Mouse (Mus musculus) liver, embryonic 15.5 days (tissue): Measurements from ENCODE around the gene Plcxd1. TPM values are rescaled to one million over a fixed set of nuclear protein-coding genes. Genes with fewer than 3 reads are reported as not detected.
"Not testable (repeated sequence)": the region's sequence is repeated elsewhere in the genome, so short reads cannot be mapped to it uniquely, and the experiment has no call there.

ENCODE experiments used
- ATAC-seq: fragments of 200-750 bp; cut with Nextera tagmentation; 2 replicates; pipeline ENCODE4 v1.8.0; 2017; ENCODE audit warnings: moderate number of reproducible peaks, mild to moderate bottlenecking, moderate library complexity; ENCODE audit not compliant: insufficient read depth
- H3K27ac ChIP-seq: fragments of 300-500 bp; sonication (generic); replicated peaks from 2 replicates; pipeline ENCODE4 v1.5.1; 2015; ENCODE audit warnings: mild to moderate bottlenecking, inconsistent platforms
- H3K27me3 ChIP-seq: fragments of 300-500 bp; sonication (generic); 2 replicates; pipeline ENCODE4 v1.6.1; 2015; ENCODE audit warnings: mild to moderate bottlenecking, inconsistent platforms
- H3K36me3 ChIP-seq: fragments of 300-500 bp; sonication (generic); replicated peaks from 2 replicates; pipeline ENCODE4 v1.6.1; 2015; ENCODE audit warnings: moderate library complexity, mild to moderate bottlenecking, inconsistent platforms
- H3K4me1 ChIP-seq: fragments of 300-500 bp; sonication (generic); replicated peaks from 2 replicates; pipeline ENCODE4 v1.6.1; 2015; ENCODE audit warnings: inconsistent platforms
- H3K4me2 ChIP-seq: fragments of 300-500 bp; sonication (generic); 2 replicates; pipeline ENCODE4 v1.6.1; 2015; ENCODE audit warnings: moderate library complexity, mild to moderate bottlenecking, inconsistent platforms
- H3K4me3 ChIP-seq: fragments of 300-500 bp; sonication (generic); replicated peaks from 2 replicates; pipeline ENCODE4 v1.5.1; 2015; ENCODE audit warnings: mild to moderate bottlenecking, inconsistent platforms
- H3K9ac ChIP-seq: fragments of 300-500 bp; sonication (generic); 2 replicates; pipeline ENCODE4 v1.6.1; 2015; ENCODE audit warnings: moderate library complexity, mild to moderate bottlenecking, inconsistent platforms
- H3K9me3 ChIP-seq: fragments of 300-500 bp; sonication (generic); replicated peaks from 2 replicates; pipeline ENCODE4 v1.6.1; 2016; ENCODE audit warnings: inconsistent platforms
- WGBS: fragments of 180-500 bp; shearing (Covaris S2); methylation state at CpG from one replicate; pipeline ENCODE4 v1.1.7; 2015; ENCODE audit warnings: mixed read lengths; ENCODE audit not compliant: insufficient replicate concordance; 5-methylcytosine and 5-hydroxymethylcytosine counted together
- polyA plus RNA-seq: library from polyadenylated mRNA; unstranded; fragments of >200 nt; fragmentation: Nextera tagmentation; extraction: Ambion mirVana; gene quantifications from 2 replicates; pipeline ENCODE4 v1.2.1, GENCODE M21; 2015

The Plcxd1 gene
- polyA plus RNA-seq, 1 experiment from 2014 or later = 0.62 TPM

GRCm38 (mm10) chr5:110108305-110108628, 8.5 kb downstream of the Plcxd1 start:
- 0% methylated on average over 7 of the region's 7 CpGs for WGBS
- Histone ChIP-seq H3K27me3 (no peaks in the 10 kb centered on the region), H3K4me1 (peaks cover 29% of the 10 kb centered on the region), H3K9ac (no peak overlapping the region), H3K27ac (peak overlapping the region; percentile 95), H3K4me3 (peak overlapping the region; percentile 86), H3K4me2 (peak overlapping the region; percentile 97), H3K36me3 (peaks cover 33% of the 10 kb centered on the region), H3K9me3 (no peaks in the 10 kb centered on the region)
- ATAC-seq = no peak

- Histone ChIP-seq H3K4me2 (peak within 1 kb of the TSS; percentile 81), H3K9ac (peak within 1 kb of the TSS; percentile 60), H3K36me3 (peaks cover 23% of the 10 kb centered on the region), H3K4me3 (peak within 1 kb of the TSS; percentile 67), H3K9me3 (no peaks in the 10 kb centered on the region), H3K27me3 (no peaks in the 10 kb centered on the region), H3K4me1 (peaks cover 29% of the 10 kb centered on the region), H3K27ac (peak within 1 kb of the TSS; percentile 95)
- WGBS = 0% methylated on average over 12 of the region's 12 CpGs
- ATAC-seq = peak; percentile 20
Measured at GRCm38 (mm10) chr5:110109991-110110441, 10.2 kb downstream of the Plcxd1 start, which contains the start of gene Zfp605. Gene Zfp605, plus strand, starts transcription at chr5:110110092.

GRCm38 (mm10) chr5:110122380-110122779, 22.6 kb downstream of the Plcxd1 start:
- not testable (repeated sequence) for H3K4me1 ChIP-seq, ATAC-seq
- WGBS = 69% methylated on average over 3 of the region's 3 CpGs

GRCm38 (mm10) chr5:110135293-110136086, 35.7 kb downstream of the Plcxd1 start, which contains the start of gene Chfr:
Gene Chfr, plus strand, starts transcription at chr5:110135842.
- WGBS = 3% methylated on average over 46 of the region's 46 CpGs
- peak; percentile 100 for ATAC-seq

More at GRCm38 (mm10) chr5:110122380-110122779, 22.6 kb downstream of the Plcxd1 start:
- H3K27ac ChIP-seq, H3K9ac ChIP-seq, H3K4me2 ChIP-seq, H3K27me3 ChIP-seq, H3K4me3 ChIP-seq, H3K9me3 ChIP-seq: not testable (repeated sequence)
- peaks cover 12% of the 10 kb centered on the region for H3K36me3 ChIP-seq

GRCm38 (mm10) chr5:110136087-110136464, 36.3 kb downstream of the Plcxd1 start:
- peak overlapping the region; percentile 92 for H3K27ac ChIP-seq
- H3K4me1 ChIP-seq = peaks cover 30% of the 10 kb centered on the region; the same call in 1 of the 2 replicates
- H3K4me3 ChIP-seq = peak overlapping the region; percentile 84
- 3% methylated on average over 18 of the region's 18 CpGs for WGBS
- H3K9me3 ChIP-seq = no peaks in the 10 kb centered on the region
- H3K4me2 ChIP-seq = peak overlapping the region; percentile 80
- H3K27me3 ChIP-seq = no peaks in the 10 kb centered on the region
- H3K9ac ChIP-seq = peak overlapping the region; percentile 87
- ATAC-seq = no peak
- peaks cover 21% of the 10 kb centered on the region for H3K36me3 ChIP-seq

More at GRCm38 (mm10) chr5:110135293-110136086, 35.7 kb downstream of the Plcxd1 start, which contains the start of gene Chfr:
- Histone ChIP-seq H3K4me3 (peak within 1 kb of the TSS; percentile 84), H3K9me3 (no peaks in the 10 kb centered on the region), H3K4me1 (peaks cover 30% of the 10 kb centered on the region; the same call in 1 of the 2 replicates), H3K36me3 (peaks cover 20% of the 10 kb centered on the region), H3K4me2 (peak within 1 kb of the TSS; percentile 80), H3K27me3 (no peaks in the 10 kb centered on the region), H3K9ac (peak within 1 kb of the TSS; percentile 87), H3K27ac (peak within 1 kb of the TSS; percentile 92)

GRCm38 (mm10) chr5:110137816-110138215, 38.0 kb downstream of the Plcxd1 start:
- 88% methylated on average over 3 of the region's 3 CpGs for WGBS
- H3K36me3 ChIP-seq = peaks cover 30% of the 10 kb centered on the region
- no peak for ATAC-seq

GRCm38 (mm10) chr5:110139325-110139724, 39.6 kb downstream of the Plcxd1 start:
- H3K4me2 ChIP-seq = no peak overlapping the region
- no peak for ATAC-seq
- no peak overlapping the region for H3K4me3 ChIP-seq
- no peaks in the 10 kb centered on the region for H3K9me3 ChIP-seq
- 85% methylated on average over 3 of the region's 3 CpGs for WGBS
- H3K27ac ChIP-seq = no peak overlapping the region
- H3K27me3 ChIP-seq = no peaks in the 10 kb centered on the region
- no peak overlapping the region for H3K9ac ChIP-seq
- H3K36me3 ChIP-seq = peaks cover 40% of the 10 kb centered on the region
- peaks cover 30% of the 10 kb centered on the region; the same call in 1 of the 2 replicates for H3K4me1 ChIP-seq

More at GRCm38 (mm10) chr5:110137816-110138215, 38.0 kb downstream of the Plcxd1 start:
- H3K4me3 ChIP-seq = no peak overlapping the region
- no peak overlapping the region for H3K4me2 ChIP-seq
- no peaks in the 10 kb centered on the region for H3K9me3 ChIP-seq
- H3K9ac ChIP-seq = no peak overlapping the region
- H3K27ac ChIP-seq = no peak overlapping the region
- peaks cover 30% of the 10 kb centered on the region; the same call in 1 of the 2 replicates for H3K4me1 ChIP-seq
- H3K27me3 ChIP-seq = no peaks in the 10 kb centered on the region

GRCm38 (mm10) chr5:110140424-110140823, 40.7 kb downstream of the Plcxd1 start:
- H3K4me2 ChIP-seq = no peak overlapping the region
- H3K9ac ChIP-seq = no peak overlapping the region
- 70% methylated on average over 7 of the region's 7 CpGs for WGBS
- H3K4me3 ChIP-seq = no peak overlapping the region
- H3K9me3 ChIP-seq = no peaks in the 10 kb centered on the region
- ATAC-seq = no peak
- H3K36me3 ChIP-seq = peaks cover 50% of the 10 kb centered on the region
- peaks cover 24% of the 10 kb centered on the region; the same call in 1 of the 2 replicates for H3K4me1 ChIP-seq
- H3K27ac ChIP-seq = no peak overlapping the region
- no peaks in the 10 kb centered on the region for H3K27me3 ChIP-seq

- Histone ChIP-seq H3K9ac (no peak overlapping the region), H3K4me2 (no peak overlapping the region), H3K27me3 (no peaks in the 10 kb centered on the region), H3K4me1 (peaks cover 13% of the 10 kb centered on the region; the same call in 1 of the 2 replicates), H3K36me3 (peaks cover 67% of the 10 kb centered on the region), H3K4me3 (no peak overlapping the region), H3K9me3 (no peaks in the 10 kb centered on the region), H3K27ac (no peak overlapping the region)
- 73% methylated on average over 2 of the region's 2 CpGs for WGBS
- ATAC-seq = no peak
Measured at GRCm38 (mm10) chr5:110142309-110142708, 42.5 kb downstream of the Plcxd1 start.

GRCm38 (mm10) chr5:110143007-110143406, 43.2 kb downstream of the Plcxd1 start:
- Histone ChIP-seq H3K4me2 (no peak overlapping the region), H3K4me1 (peaks cover 11% of the 10 kb centered on the region; the same call in 1 of the 2 replicates), H3K27me3 (no peaks in the 10 kb centered on the region), H3K9ac (no peak overlapping the region), H3K4me3 (no peak overlapping the region), H3K9me3 (no peaks in the 10 kb centered on the region), H3K36me3 (peaks cover 74% of the 10 kb centered on the region), H3K27ac (no peak overlapping the region)
- ATAC-seq = no peak
- 73% methylated on average over 5 of the region's 5 CpGs for WGBS
